Mouse (Mus musculus) right cerebral cortex, adult 2 months (tissue): ENCODE results near the gene Ooep.
A peak's percentile ranks its signal among the peaks of the same experiment; 100 is the strongest.

ENCODE experiments used
- DNase-seq, 2 experiments: peaks; one replicate each; pipeline ENCODE4 v3.0.0; 2021 to 2022; ENCODE audit warnings: low spot score in 2 of 2

Ooep gene

GRCm38 (mm10) chr9:78378113-78378785, at the start of gene Ooep:
TSS of gene Ooep (minus strand) at chr9:78378725.
- peak in 1 of 2 experiments; percentile 12 for DNase-seq

GRCm38 (mm10) chr9:78428185-78428584, 49.7 kb upstream of the Ooep start:
- no peak for DNase-seq

DNA sequence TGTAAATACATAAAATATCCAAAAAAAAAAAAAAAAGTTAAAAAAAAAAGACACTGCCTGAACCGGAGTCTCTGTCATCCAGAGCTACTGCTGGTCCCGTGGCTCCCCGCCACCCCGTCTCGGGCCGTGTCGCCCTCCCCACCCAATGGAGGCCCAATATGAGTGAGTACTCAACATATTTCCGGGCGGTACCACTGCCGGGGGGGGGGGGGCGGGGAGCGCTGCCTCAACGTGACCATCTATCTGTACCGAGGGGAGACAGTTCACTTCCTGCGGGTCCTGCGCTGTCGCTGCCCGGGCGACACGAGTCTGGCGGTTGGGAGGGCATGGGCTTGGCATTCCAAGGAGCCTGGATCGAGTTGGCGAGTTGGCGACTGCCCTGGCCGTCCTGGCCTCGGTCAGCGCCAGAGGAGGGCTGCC, 48.8 kb upstream of the Ooep start:
- DNase-seq = no peak

DNA sequence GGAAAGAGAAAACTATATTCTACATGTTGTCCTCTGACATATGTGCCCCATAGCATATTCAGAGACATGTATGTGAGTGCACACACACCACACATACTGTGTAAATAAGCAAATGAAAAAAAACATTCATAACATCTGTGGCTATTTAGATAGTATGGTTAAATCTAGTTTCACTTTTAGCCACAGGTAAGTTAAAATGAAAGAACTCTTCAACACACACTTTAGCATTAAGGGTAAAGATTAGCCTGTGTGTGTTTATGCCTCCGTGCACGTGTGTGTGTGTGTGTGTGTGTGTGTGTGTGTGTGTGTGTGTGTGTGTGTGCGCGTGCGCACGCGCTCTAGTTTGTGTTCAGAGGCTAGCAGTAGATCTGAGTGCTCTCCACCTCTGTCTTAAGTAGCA, 23.1 kb upstream of the Ooep start:
- DNase-seq = no peak

DNA sequence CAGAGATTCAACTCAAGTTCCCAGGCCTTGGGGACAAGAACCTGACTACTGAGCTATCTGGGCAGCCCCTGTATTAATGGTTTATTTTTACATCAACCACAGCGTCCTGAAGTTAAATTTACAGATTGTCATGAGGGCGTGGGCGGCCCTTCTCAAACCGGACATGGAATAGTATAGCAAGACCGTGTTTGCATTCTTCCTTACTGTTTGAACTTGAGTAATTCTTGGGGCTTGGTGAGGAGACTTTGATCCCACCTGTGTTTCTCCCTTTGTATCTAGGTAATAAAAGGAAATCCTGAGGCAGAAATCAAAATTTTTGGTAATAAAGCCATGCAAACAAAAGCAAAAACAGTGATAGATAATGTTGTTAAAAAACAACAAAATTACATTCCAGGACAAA, 22.0 kb upstream of the Ooep start:
- no peak for DNase-seq

- DNase-seq = no peak
These were observed 18.0 kb upstream of the Ooep start for GRCm38 (mm10) chr9:78396517-78396916.

GRCm38 (mm10) chr9:78395630-78396351, 17.3 kb upstream of the Ooep start, which contains the start of gene Ddx43:
TSS of gene Ddx43 (plus strand) at chr9:78395777.
- DNase-seq = peak; percentile 12 to 14

DNA sequence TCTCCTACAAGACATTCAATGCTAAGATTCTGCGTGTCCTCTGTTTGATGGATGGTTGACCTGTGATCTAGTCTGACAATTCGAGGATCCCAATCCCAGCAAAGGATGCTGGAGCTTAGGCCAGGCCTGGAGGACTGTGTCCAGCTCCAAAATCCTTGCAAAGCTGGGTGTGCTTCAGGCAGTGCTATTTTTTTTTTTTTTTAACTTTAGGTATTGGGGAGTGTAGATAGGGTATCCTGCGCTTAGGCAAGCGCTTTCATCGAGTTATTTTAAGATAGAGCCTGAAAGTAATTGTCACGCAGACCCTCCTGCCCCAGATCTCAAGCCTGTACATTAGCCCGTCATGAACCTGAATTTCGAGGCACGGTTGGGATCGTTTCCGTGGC, 16.7 kb upstream of the Ooep start:
- DNase-seq = no peak

DNA sequence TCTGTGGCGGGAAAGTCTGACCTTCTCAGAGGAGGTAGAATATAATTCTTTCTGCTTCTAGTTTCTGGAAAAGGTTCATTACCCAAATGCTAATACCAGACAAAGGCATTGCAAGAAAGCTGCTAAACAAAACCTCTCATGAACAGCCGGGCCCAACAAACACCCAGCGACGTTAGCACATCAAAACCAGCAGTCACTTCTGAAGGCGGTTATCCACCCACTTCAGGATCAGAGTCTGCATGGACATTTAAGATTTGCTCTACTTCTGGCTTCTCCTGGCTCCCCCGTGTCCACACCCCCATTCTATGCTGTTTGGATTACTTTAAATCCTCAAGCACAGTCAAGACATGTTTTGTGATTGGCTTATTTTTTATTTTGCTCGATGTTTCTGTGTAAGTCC, 16.1 kb upstream of the Ooep start:
- peak in 1 of 2 experiments; percentile 14 for DNase-seq

DNA sequence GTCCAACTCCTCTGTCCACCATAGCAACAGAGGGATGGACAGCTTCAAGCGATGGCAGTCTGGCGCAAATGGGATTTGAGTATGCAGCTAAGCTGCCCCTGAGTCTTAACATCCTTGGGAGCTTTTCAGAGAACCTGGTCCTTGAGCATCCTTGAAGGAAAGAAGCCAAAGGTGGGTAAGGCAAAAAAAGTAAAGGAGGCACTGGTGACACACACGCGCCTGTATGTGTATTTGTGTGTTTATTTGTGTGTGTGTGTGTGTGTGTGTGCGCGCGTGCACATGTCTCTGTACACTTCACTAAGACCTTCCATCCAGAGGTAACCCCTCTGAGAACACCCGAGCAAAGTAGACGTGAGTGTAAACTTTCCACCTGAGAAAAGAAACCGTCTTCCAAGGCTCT, 15.2 kb upstream of the Ooep start:
- no peak for DNase-seq

DNA sequence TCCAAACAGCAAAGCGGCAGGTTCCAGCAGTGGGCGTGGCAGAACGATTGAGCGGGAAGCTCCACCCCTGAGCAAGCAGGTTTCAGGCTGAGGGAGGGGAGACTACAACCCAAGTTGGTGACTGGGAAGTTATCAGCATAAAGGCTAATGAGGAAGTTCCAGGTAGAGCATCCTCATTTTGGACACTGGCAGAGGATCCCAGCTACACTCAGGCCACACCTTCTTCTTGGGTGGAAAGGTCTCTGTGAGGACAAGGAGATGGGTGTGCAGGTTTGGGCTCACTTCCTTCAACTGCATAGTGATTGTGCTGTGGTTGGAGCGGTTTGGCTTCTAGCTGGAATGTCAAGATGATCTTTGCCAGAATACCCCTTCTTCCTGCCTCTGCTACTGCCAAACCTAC, 11.5 kb upstream of the Ooep start:
- DNase-seq = no peak

DNA sequence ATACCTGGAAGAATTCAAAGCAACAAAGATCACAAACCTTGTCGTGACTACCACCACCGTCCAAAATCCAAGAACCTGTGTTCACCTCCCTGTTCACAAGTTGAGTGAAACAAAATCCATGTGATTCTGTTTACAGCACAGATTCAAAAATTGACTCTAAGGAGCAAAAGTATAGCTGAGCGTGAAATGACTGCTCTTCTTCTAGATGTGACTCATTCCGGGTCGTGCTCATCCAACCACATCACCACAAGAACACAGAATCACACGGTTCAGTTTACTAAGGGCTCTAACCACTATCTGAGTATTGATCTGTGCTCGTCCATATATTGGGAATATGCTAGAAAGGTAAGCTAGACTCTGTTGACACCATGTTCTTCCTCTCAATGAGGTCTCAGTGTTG, 8.4 kb upstream of the Ooep start:
- no peak for DNase-seq

DNA sequence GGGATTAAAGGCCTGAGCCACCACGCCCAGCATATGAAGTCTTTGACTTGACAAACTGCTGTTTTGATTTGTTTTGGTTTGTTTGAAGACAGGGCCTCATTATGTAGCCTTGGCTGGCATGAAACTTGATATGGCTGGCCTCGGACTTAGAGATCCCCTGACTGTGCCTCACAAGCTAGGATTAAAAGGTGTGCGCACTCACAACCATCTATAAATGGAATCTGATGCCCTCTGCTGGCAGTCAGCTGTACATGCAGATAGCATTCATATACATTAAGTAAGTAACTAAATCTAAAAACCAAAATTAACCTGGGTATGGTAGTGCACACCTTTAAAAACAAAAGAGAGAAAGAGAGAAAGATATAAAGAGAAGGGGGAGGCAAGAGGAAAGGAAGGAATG, 7.4 kb upstream of the Ooep start:
- no peak for DNase-seq

DNA sequence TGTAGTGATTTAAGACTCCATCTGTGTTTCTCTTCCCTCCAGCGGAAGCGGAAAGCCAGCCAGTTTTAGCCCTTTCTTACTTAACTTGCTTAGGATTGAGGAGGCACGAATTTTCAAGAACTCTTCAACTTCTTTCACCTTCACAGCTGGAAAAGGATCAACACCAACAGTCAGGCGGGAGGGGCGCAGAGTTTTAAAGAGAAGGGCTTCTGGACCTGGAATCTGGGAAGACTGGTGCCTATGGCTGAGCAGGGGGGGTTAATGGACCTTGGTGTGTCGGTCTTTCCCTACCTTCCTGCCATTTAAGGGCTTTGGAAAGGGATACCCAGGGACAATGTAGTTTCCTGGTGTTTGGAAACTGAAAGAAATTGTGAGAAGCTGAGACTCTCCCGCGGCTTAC, 979 bp downstream of the Ooep start:
- DNase-seq = no peak

DNA sequence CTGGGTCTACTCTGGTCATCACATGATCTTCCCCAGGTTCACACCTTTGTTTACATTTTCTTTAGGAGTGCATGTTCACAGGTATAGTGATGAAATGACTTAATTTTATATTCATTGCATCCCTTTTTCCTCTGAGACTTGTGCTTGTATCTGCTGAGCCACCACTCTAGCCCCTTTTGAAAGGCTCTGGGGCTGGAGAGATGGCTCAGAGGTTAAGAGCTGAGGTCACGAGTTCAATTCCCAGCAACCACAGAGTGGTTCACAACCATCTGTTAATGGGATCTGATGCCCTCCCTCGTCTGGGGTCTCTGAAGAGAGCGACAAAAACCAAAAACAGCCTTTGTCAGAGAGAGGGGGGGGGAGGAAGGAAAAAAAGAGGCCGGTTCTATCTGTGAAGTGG, 3.0 kb downstream of the Ooep start:
- no peak for DNase-seq

DNA sequence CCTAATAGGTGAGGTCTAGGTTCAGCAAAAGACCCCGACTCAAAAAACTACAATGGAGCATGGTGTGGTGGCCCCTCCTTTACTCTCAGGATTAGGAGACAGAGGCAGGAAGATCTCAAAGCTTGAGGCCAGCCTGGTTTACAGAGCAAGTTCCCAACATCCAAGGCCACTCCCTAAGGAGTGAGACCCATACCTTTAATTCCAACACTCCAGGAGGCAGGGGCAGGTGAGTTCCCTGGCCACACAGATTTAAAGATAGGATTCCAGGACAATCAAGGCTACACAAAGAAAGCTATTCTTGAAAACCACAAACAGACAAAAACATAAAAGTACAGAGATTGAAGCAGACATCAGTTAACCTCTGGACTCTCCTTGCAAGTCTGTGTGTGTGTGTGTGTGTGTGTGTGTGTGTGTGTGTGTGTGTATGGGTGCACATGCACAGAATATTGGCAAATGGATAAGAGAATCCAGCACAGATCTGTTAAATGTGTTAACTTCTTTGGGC, 3.6 kb downstream of the Ooep start:
- DNase-seq = no peak

DNA sequence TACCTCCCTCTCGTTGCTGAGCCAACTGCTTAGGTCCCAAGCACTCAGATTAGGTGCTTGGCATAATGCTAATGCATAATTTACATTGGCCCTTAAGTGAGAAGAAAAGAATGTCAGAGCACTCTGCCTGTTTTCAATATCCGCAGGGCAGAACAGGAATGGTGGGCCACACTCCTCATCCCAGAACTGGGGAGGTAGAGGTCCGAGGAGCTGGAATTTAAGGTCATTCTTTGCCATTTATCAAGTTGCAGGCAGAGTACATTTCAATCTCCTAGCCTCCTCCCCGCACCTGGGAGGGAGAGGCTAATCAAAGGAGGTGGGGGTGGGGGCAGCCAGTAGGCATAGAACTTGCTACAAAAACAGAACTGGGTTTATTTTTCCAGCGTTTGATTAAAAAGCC, 4.1 kb downstream of the Ooep start:
- no peak for DNase-seq

GRCm38 (mm10) chr9:78372827-78373504, 5.6 kb downstream of the Ooep start:
- DNase-seq = no peak

DNA sequence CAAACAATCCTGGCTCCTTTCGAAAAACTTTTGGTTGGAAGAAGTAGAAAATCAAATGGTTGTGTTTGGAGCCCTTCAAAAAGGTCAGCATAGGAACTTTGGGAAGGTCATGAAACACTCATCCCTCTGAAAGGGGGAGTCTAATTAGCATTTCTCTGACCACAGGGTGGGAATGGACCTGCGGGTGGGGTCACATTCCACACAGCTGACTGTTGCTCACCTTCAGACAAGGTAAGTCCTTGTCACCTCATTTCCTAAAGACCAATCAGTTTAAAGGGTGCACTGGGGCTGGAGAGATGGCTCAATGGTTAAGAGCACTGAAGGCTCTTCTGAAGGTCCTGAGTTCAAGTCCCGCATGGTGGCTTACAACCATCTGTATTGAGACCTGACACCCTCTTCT, 7.1 kb downstream of the Ooep start:
- no peak for DNase-seq

DNA sequence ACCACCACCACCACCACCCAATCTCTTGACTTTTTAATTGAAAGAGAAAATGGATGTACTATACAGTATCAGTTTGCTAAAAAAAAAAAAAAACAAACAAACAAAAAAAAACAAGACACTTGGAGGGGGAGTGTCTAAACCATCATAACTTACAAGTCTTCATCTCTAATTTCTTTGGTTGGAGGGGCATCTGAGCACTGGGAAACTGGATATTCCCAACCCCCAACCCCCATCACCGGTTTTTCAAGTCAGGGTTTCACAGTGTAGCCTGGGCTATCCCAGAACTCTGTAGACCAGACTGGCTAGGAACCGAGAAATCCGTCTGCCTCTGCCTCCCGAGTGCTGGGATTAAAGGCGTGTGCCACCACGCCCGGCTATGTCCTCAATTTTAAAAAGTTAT, 8.7 kb downstream of the Ooep start:
- DNase-seq = no peak

DNA sequence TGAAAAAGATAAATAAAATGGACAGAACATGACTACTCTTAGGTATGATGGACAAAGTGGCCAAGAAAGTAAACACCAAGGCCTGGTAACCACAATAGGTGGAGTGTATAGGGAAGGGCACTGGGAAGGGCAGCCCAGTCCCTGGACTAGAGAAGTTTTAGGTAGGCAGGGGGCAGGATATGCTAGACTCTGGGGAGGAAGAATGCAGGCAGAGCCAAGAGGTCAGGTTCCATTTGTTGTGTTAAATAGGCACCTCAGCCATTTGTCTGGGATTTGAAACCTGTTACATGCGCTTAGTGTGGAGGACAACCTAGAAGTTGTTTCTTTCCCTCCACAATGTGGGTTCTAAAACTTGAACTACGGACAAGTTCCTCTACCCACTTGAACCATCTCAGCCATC, 9.2 kb downstream of the Ooep start:
- DNase-seq = no peak

DNA sequence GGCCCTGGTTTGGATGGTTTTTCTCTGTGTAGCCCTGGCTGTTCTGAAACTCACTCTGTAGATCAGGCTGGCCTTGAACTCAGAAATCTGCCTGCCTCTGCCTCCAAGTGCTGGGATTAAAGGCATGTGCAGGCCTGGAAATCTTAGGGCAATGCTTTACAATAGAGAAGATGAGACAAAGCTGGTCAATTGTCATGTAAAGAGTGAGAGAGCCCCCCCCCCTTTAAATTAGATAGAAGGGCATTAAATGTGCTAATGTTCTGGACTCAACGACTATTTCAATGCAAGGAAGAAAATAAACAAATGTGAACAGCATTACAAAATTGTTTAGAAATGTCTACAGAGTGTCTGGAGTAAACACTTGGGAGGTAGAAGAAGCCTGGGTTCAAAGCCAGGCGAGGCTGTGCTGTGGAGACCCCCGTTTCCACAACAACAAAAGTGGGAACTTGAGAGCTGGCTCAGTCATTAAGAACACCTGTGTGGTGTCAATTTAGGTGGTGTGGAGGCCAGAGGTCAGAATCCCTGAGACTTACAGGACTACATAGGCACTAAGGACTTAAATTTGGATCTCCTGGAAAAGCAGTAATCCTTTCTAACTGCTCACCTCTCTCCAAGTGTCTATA, 9.7 kb downstream of the Ooep start:
- no peak for DNase-seq
